Mouse (Mus musculus): Measurements from ENCODE around the gene Plk3. TPM values are rescaled to one million over a fixed set of nuclear protein-coding genes. Genes with fewer than 3 reads are reported as not detected.

Gene Plk3
- total RNA-seq, 2 experiments from 2014 or later, result 13.7 to 19.6 TPM

DNA sequence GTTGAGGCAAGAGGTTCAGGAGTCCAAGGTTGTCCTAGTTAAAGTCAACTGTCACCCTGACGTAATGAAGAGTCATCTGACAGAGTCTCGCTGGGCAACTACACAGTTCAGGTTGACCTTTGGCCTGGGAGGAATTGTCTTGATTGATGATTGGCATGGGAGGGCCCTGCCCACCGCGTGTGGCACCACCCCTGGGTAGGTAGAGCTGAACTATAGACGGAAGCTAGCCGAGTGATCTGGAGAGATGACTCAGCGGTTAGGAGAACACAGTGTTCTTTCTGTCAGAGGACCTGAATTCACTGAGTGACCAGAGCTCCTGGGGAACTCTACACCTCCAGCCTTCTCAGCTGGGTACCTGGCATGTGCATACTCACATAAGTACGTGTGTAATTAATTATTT is 2.3 kb upstream of the Plk3 start:
- H3K4me3 ChIP-seq, result no peak overlapping the region
- intact Hi-C loops (cut with DNase I), result no loop called here
- no peak overlapping the region for H3K27ac ChIP-seq
- no peak for TF ChIP-seq CTCF (IDR thresholded peaks at IDR 0.05)
- DNase-seq (ENCODE audit: extremely low spot score in 1 of 2, low spot score in 2 of 2), result no peak

GRCm38 (mm10) chr4:117134601-117134995 is 835 bp upstream of the Plk3 start:
- intact Hi-C loops (cut with DNase I), result loop anchor here (5.0 kb wide), 1 partner anchor 312 kb away; the partner anchor contains the start of gene Hpdl
- H3K27ac ChIP-seq, result no peak overlapping the region
- DNase-seq (ENCODE audit: extremely low spot score in 1 of 2, low spot score in 2 of 2), result no peak
- no peak for TF ChIP-seq CTCF (IDR thresholded peaks at IDR 0.05)
- no peak overlapping the region; the same call in 1 of the 2 replicates for H3K4me3 ChIP-seq

GRCm38 (mm10) chr4:117133366-117133796 is 382 bp downstream of the Plk3 start:
- H3K27ac ChIP-seq, result peak overlapping the region; percentile 89
- no peak for DNase-seq (ENCODE audit: extremely low spot score in 1 of 2, low spot score in 2 of 2)
- intact Hi-C loops (cut with DNase I), result loop anchor here (5.0 kb wide), 1 partner anchor 311 kb away; the partner anchor contains the start of gene Hpdl
- H3K4me3 ChIP-seq, result peak overlapping the region; percentile 73
- TF ChIP-seq CTCF (IDR thresholded peaks at IDR 0.05), result no peak

GRCm38 (mm10) chr4:117132794-117133143 is 994 bp downstream of the Plk3 start:
- H3K27ac ChIP-seq, result peak overlapping the region; percentile 45; the same call in 1 of the 2 replicates
- intact Hi-C loops (cut with DNase I), result loop anchor here (5.0 kb wide), 1 partner anchor 310 kb away; the partner anchor contains the start of gene Hpdl
- DNase-seq (ENCODE audit: extremely low spot score in 1 of 2, low spot score in 2 of 2), result no peak
- H3K4me3 ChIP-seq, result peak overlapping the region; percentile 73
- TF ChIP-seq CTCF (IDR thresholded peaks at IDR 0.05), result no peak

DNA sequence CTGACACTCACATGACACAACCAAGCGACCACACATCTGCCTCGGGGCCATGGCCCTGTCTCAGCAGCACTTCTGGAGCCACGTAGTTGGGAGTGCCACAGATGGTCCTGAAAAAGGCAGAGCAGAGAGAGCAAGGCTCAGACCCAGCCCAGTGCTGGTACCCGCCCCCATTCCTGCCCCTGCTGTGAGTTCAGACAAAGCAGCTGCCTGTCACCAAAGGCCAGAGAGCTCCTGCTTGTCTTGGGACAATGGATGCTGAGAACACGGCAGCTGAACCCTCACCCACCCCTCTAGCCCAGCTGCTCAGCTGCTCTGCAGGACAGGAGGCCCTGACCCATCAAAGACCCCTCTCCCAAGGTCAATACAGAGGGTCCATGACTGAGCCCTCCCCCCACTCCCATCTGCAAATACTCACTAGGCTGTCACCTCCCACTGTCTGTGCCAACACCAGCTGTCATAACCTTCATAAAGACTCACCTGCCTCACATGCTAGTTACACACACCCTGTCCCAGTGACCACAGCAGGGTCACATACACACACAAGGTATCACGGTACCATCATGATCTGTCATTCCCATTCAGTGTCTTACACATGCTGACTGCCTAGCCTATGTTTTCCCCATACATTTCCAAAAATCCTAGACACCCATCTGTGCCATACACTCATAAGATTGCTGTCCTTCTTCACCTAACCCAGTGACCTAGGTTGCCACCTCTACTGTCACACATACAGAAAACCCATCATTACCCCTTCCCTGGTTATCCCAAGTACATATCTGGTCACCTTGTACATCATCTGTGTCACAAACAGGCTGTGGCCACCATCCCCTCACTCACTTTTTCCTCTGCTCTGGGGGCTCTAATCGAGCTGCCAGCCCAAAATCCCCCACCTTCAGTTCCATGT is 1.6 kb downstream of the Plk3 start:
- Histone ChIP-seq H3K27ac (peak overlapping the region; percentile 45; the same call in 1 of the 2 replicates), H3K4me3 (peak overlapping the region; percentile 73)
- intact Hi-C loops (cut with DNase I), result loop anchor here (5.0 kb wide), 1 partner anchor 310 kb away; the partner anchor contains the start of gene Hpdl
- no peak for DNase-seq (ENCODE audit: extremely low spot score in 1 of 2, low spot score in 2 of 2)
- no peak for TF ChIP-seq CTCF (IDR thresholded peaks at IDR 0.05)

DNA sequence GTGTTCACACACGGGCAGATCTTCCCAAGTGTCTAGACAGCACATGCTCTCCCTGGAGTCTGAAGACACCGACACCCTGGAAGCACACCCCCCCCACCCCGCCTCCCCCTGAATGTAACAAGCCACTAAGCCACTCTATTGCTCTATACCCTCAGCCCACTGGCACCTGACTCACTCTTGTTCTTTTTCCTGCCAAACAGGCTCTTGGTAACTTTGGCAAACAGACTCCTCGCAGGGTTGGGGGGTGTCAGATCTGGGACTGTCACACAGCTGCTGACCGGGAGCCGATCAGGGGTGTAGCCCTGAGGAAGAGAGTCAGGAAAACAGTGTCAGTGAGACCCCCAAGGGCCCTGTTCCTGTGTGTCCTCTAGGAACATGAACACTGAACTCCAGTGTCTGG is 2.6 kb downstream of the Plk3 start:
- TF ChIP-seq CTCF (IDR thresholded peaks at IDR 0.05), result no peak
- DNase-seq (ENCODE audit: extremely low spot score in 1 of 2, low spot score in 2 of 2), result no peak
- intact Hi-C loops (cut with DNase I), result loop anchor here (5.0 kb wide), 1 partner anchor 309 kb away; the partner anchor contains the start of gene Hpdl
- Histone ChIP-seq H3K27ac (0 out of 2 replicates have a peak overlapping the region, but pooled peaks have one; percentile 1), H3K4me3 (no peak overlapping the region)

DNA sequence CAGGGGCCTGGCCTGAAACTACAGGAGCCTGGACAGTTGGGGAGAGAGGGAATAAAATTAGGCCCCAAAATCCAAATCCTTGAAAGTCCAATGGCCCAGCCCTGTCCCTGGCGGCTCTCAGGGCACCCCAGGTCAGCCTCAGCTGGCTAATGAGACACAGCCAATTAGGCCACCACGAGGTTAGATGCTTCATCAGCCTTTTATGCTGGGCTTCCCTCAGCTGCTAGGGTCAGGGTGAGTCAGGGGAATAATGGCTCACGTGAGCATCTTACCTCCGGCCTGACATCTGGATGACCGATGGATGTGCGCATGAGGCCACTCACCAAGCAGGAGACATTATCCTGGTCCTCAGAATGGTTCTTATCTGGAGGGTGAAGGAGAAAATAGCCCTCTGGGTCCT is 3.0 kb downstream of the Plk3 start:
- intact Hi-C loops (cut with DNase I), result loop anchor here (5.0 kb wide), 1 partner anchor 308 kb away; the partner anchor contains the start of gene Hpdl
- H3K4me3 ChIP-seq, result no peak overlapping the region
- TF ChIP-seq CTCF (IDR thresholded peaks at IDR 0.05), result no peak
- no peak for DNase-seq (ENCODE audit: extremely low spot score in 1 of 2, low spot score in 2 of 2)
- H3K27ac ChIP-seq, result no peak overlapping the region

DNA sequence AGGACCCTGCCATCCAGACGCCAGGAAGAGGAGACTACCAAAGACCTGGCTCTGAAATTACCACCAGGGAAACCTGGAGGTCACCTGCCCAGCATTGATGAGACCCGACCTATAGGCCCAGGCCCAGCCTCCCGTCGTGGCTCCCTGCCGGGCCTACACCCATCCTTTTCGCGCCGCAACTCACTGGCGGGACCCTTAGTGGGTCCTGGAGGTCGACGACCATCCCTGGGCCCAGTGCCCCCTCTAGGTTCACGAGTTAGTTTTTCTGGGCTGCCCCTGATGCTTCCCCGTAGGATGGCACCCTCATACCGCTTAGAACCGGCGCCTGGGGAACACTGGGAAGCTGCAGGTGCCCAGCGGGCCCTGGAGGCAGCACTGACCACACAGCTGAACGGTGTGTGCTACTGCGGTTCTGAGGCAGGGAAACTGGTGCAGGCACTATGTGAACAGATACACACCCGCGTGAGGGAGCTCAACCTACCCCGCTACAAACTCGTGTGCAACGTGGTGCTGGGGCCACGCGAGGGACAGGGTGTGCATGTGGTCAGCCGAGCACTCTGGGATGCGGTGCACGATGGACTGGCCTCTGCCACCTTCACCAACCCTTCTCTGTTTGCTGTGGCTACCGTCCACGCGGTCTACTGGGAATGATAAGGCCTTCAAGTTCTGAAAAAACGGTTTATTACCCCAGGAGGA is 5.6 kb downstream of the Plk3 start:
- TF ChIP-seq CTCF (IDR thresholded peaks at IDR 0.05), result no peak
- no peak for DNase-seq (ENCODE audit: extremely low spot score in 1 of 2, low spot score in 2 of 2)
- no peak overlapping the region for H3K4me3 ChIP-seq
- intact Hi-C loops (cut with DNase I), result no loop called here
- H3K27ac ChIP-seq, result no peak overlapping the region

- TF ChIP-seq CTCF (IDR thresholded peaks at IDR 0.05), result no peak
- H3K4me3 ChIP-seq, result no peak within 1 kb of the TSS
- peak within 1 kb of the TSS; percentile 98 for H3K27ac ChIP-seq
- DNase-seq (ENCODE audit: extremely low spot score in 1 of 2, low spot score in 2 of 2), result no peak
- intact Hi-C loops (cut with DNase I), result no loop called here
Measured at GRCm38 (mm10) chr4:117126675-117127290, 7.0 kb downstream of the Plk3 start, which contains the start of gene Tctex1d4. Gene Tctex1d4, plus strand, starts transcription at chr4:117126794.

GRCm38 (mm10) chr4:117125910-117126674 is 7.7 kb downstream of the Plk3 start:
- no peak overlapping the region for H3K4me3 ChIP-seq
- no peak for TF ChIP-seq CTCF (IDR thresholded peaks at IDR 0.05)
- DNase-seq (ENCODE audit: extremely low spot score in 1 of 2, low spot score in 2 of 2), result no peak
- intact Hi-C loops (cut with DNase I), result no loop called here
- H3K27ac ChIP-seq, result peak overlapping the region; percentile 98
